Mouse (Mus musculus) bone marrow macrophage, adult 2 months (primary cell): ENCODE measurements around the gene Pid1. TPM values are rescaled to one million over a fixed set of nuclear protein-coding genes. Genes with fewer than 3 reads are reported as not detected.
A peak's percentile ranks its signal among the peaks of the same experiment; 100 is the strongest.

ENCODE experiments used
- H3K27ac ChIP-seq: 2 replicates; pipeline ENCODE4 v1.5.1; 2012; ENCODE audit warnings: low read depth, low read length; ENCODE audit not compliant: insufficient read depth
- H3K4me1 ChIP-seq: 2 replicates; pipeline ENCODE4 v1.6.1; 2012; ENCODE audit warnings: low read length; ENCODE audit not compliant: control insufficient read depth, insufficient read depth
- H3K4me3 ChIP-seq: 2 replicates; pipeline ENCODE4 v1.5.1; 2012; ENCODE audit warnings: mild to moderate bottlenecking, low read length, moderate library complexity; ENCODE audit not compliant: insufficient read depth
- CTCF ChIP-seq: IDR thresholded peaks from 2 replicates; pipeline ENCODE4 v1.5.1; 2012; ENCODE audit warnings: low read depth, mild to moderate bottlenecking, low read length, moderate library complexity
- POLR2A ChIP-seq: IDR thresholded peaks from 2 replicates; pipeline ENCODE4 v1.6.1; 2012; ENCODE audit warnings: mild to moderate bottlenecking, low read depth, low read length, borderline replicate concordance
- polyA plus RNA-seq: library from polyadenylated mRNA; stranded (reverse); fragments of >200 nt; gene quantifications from 2 replicates; pipeline ENCODE4 v1.2.4, GENCODE M21; 2012; ENCODE audit not compliant: missing spikeins, insufficient read depth, insufficient read length

The Pid1 gene
- polyA plus RNA-seq, 1 experiment, result 302 TPM

GRCm38 (mm10) chr1:84278359-84279255 lies 85.4 kb downstream of the Pid1 start:
- Histone ChIP-seq H3K4me1 (peaks cover 58% of the 10 kb centered on the region), H3K4me3 (no peak overlapping the region), H3K27ac (no peak overlapping the region)
- no peak for TF ChIP-seq POLR2A
- no peak for TF ChIP-seq CTCF

- Histone ChIP-seq H3K4me3 (no peak overlapping the region), H3K4me1 (peaks cover 29% of the 10 kb centered on the region), H3K27ac (no peak overlapping the region)
- TF ChIP-seq POLR2A (no peak), CTCF (no peak)
Measured at GRCm38 (mm10) chr1:84272951-84273350, 91.0 kb downstream of the Pid1 start.

- Histone ChIP-seq H3K27ac (no peak overlapping the region), H3K4me1 (peaks cover 19% of the 10 kb centered on the region), H3K4me3 (no peak overlapping the region)
- TF ChIP-seq POLR2A, result no peak
- no peak for TF ChIP-seq CTCF
Measured at GRCm38 (mm10) chr1:84271712-84272200, 92.2 kb downstream of the Pid1 start.

- Histone ChIP-seq H3K4me1 (peaks cover 37% of the 10 kb centered on the region), H3K4me3 (no peak overlapping the region), H3K27ac (no peak overlapping the region)
- no peak for TF ChIP-seq POLR2A
- TF ChIP-seq CTCF, result no peak
Measured at GRCm38 (mm10) chr1:84257656-84258055, 106.3 kb downstream of the Pid1 start.

GRCm38 (mm10) chr1:84254361-84254760 lies 109.6 kb downstream of the Pid1 start:
- peaks cover 41% of the 10 kb centered on the region for H3K4me1 ChIP-seq
- H3K27ac ChIP-seq, result no peak overlapping the region
- TF ChIP-seq CTCF (no peak), POLR2A (no peak)
- no peak overlapping the region for H3K4me3 ChIP-seq

- Histone ChIP-seq H3K27ac (peak overlapping the region; percentile 25), H3K4me1 (peaks cover 45% of the 10 kb centered on the region), H3K4me3 (no peak overlapping the region)
- TF ChIP-seq POLR2A (no peak), CTCF (no peak)
Measured at GRCm38 (mm10) chr1:84253838-84254237, 110.1 kb downstream of the Pid1 start.

GRCm38 (mm10) chr1:84251205-84251604 lies 112.8 kb downstream of the Pid1 start:
- Histone ChIP-seq H3K4me3 (peak overlapping the region; percentile 9; the same call in 1 of the 2 replicates), H3K27ac (peak overlapping the region; percentile 97), H3K4me1 (peaks cover 47% of the 10 kb centered on the region)
- TF ChIP-seq POLR2A (no peak), CTCF (no peak)

GRCm38 (mm10) chr1:84250770-84251169 lies 113.2 kb downstream of the Pid1 start:
- Histone ChIP-seq H3K4me1 (peaks cover 52% of the 10 kb centered on the region), H3K27ac (peak overlapping the region; percentile 97), H3K4me3 (no peak overlapping the region)
- TF ChIP-seq POLR2A (no peak), CTCF (no peak)

GRCm38 (mm10) chr1:84249772-84250338 lies 114.1 kb downstream of the Pid1 start:
- H3K4me3 ChIP-seq, result no peak overlapping the region
- peak overlapping the region; percentile 97 for H3K27ac ChIP-seq
- TF ChIP-seq POLR2A (no peak), CTCF (no peak)
- H3K4me1 ChIP-seq, result peaks cover 55% of the 10 kb centered on the region

GRCm38 (mm10) chr1:84247111-84247510 lies 116.9 kb downstream of the Pid1 start:
- Histone ChIP-seq H3K27ac (no peak overlapping the region), H3K4me1 (peaks cover 39% of the 10 kb centered on the region), H3K4me3 (no peak overlapping the region)
- TF ChIP-seq CTCF (no peak), POLR2A (no peak)
